Mouse (Mus musculus) stomach, embryonic 16.5 days (tissue): Measurements from ENCODE around the gene Grb2. TPM values are rescaled to one million over a fixed set of nuclear protein-coding genes. Genes with fewer than 3 reads are reported as not detected.

Experiments
- ATAC-seq: fragments of 200-750 bp; cut with Nextera tagmentation; 2 replicates; pipeline ENCODE4 v1.8.0; 2017; ENCODE audit warnings: moderate number of reproducible peaks, moderate TSS enrichment; ENCODE audit not compliant: insufficient read depth, low FRiP score
- H3K27ac ChIP-seq: fragments of 300-500 bp; sonication (generic); 2 replicates; pipeline ENCODE4 v1.5.1; 2014; ENCODE audit warnings: low read length
- H3K27me3 ChIP-seq: fragments of 300-500 bp; sonication (generic); 2 replicates; pipeline ENCODE4 v1.6.1; 2014; ENCODE audit warnings: low read length, control low read depth, mixed read lengths; ENCODE audit not compliant: control insufficient read depth, insufficient read depth
- H3K36me3 ChIP-seq: fragments of 300-500 bp; sonication (generic); 2 replicates; pipeline ENCODE4 v1.6.1; 2014; ENCODE audit warnings: low read length; ENCODE audit not compliant: control insufficient read depth, insufficient read depth
- H3K4me1 ChIP-seq: fragments of 300-500 bp; sonication (generic); 2 replicates; pipeline ENCODE4 v1.6.1; 2014; ENCODE audit warnings: low read length, control low read depth, mixed read lengths; ENCODE audit not compliant: control insufficient read depth, insufficient read depth
- H3K4me2 ChIP-seq: fragments of 300-500 bp; sonication (generic); 2 replicates; pipeline ENCODE4 v1.6.1; 2014; ENCODE audit warnings: low read depth, low read length, mixed read lengths
- H3K4me3 ChIP-seq: fragments of 300-500 bp; sonication (generic); replicated peaks from 2 replicates; pipeline ENCODE4 v1.5.1; 2014; ENCODE audit warnings: mild to moderate bottlenecking, low read length
- H3K9ac ChIP-seq: fragments of 300-500 bp; sonication (generic); 2 replicates; pipeline ENCODE4 v1.6.1; 2014; ENCODE audit warnings: low read length
- H3K9me3 ChIP-seq: fragments of 300-500 bp; sonication (generic); replicated peaks from 2 replicates; pipeline ENCODE4 v1.6.1; 2016; ENCODE audit warnings: low read length, control low read depth; ENCODE audit not compliant: control insufficient read depth
- WGBS: fragments of 180-500 bp; shearing (Covaris S2); extraction: QIAGEN DNeasy Blood & Tissue Kit; methylation state at CpG from one replicate; pipeline ENCODE4 v1.1.7; 2014; 5-methylcytosine and 5-hydroxymethylcytosine counted together
- polyA plus RNA-seq: library from polyadenylated mRNA; unstranded; fragments of >200 nt; fragmentation: Nextera tagmentation; extraction: Ambion mirVana; gene quantifications from 2 replicates; pipeline ENCODE4 v1.2.1, GENCODE M21; 2015

Grb2 gene
- polyA plus RNA-seq, 1 experiment from 2014 or later = 79.6 TPM

GRCm38 (mm10) chr11:115603476-115604303, 104.7 kb downstream of the Grb2 start, which contains the start of the genes Mrps7 and Gga3:
TSS of gene Mrps7 (plus strand) at chr11:115603925.
TSS of gene Gga3 (minus strand) at chr11:115604051.
- Histone ChIP-seq H3K27ac (peak within 1 kb of the TSS; percentile 90), H3K9me3 (no peaks in the 10 kb centered on the region), H3K9ac (peak within 1 kb of the TSS; percentile 97), H3K4me3 (peak within 1 kb of the TSS; percentile 98), H3K36me3 (peaks cover 9% of the 10 kb centered on the region), H3K4me1 (peaks cover 24% of the 10 kb centered on the region), H3K4me2 (peak within 1 kb of the TSS; percentile 91), H3K27me3 (no peaks in the 10 kb centered on the region)
- ATAC-seq = peak; percentile 97
- under 1% methylated on average over 90 of the region's 93 CpGs for WGBS

GRCm38 (mm10) chr11:115603128-115603475, 105.3 kb downstream of the Grb2 start:
- Histone ChIP-seq H3K4me2 (peak overlapping the region; percentile 91), H3K27ac (peak overlapping the region; percentile 90), H3K9ac (peak overlapping the region; percentile 97), H3K36me3 (peaks cover 9% of the 10 kb centered on the region), H3K27me3 (no peaks in the 10 kb centered on the region), H3K4me1 (peaks cover 24% of the 10 kb centered on the region), H3K4me3 (peak overlapping the region; percentile 98), H3K9me3 (no peaks in the 10 kb centered on the region)
- WGBS = 5% methylated on average over 15 of the region's 15 CpGs
- no peak for ATAC-seq

- WGBS = 84% methylated on average over 4 of the region's 4 CpGs
- Histone ChIP-seq H3K9ac (no peak overlapping the region), H3K27ac (no peak overlapping the region), H3K4me2 (no peak overlapping the region; the same call in 1 of the 2 replicates), H3K27me3 (no peaks in the 10 kb centered on the region), H3K4me3 (no peak overlapping the region), H3K9me3 (no peaks in the 10 kb centered on the region), H3K36me3 (peaks cover 6% of the 10 kb centered on the region), H3K4me1 (peaks cover 24% of the 10 kb centered on the region)
- no peak for ATAC-seq
These were observed 107.2 kb downstream of the Grb2 start for GRCm38 (mm10) chr11:115601174-115601573.

- Histone ChIP-seq H3K27ac (no peak overlapping the region), H3K9ac (no peak overlapping the region), H3K36me3 (peaks cover 2% of the 10 kb centered on the region; the same call in 1 of the 2 replicates), H3K9me3 (no peaks in the 10 kb centered on the region), H3K4me1 (peaks cover 24% of the 10 kb centered on the region), H3K27me3 (no peaks in the 10 kb centered on the region), H3K4me3 (no peak overlapping the region), H3K4me2 (no peak overlapping the region)
- ATAC-seq = no peak
- 89% methylated on average over 15 of the region's 15 CpGs for WGBS
These were observed 107.7 kb downstream of the Grb2 start for GRCm38 (mm10) chr11:115600743-115601142.

DNA sequence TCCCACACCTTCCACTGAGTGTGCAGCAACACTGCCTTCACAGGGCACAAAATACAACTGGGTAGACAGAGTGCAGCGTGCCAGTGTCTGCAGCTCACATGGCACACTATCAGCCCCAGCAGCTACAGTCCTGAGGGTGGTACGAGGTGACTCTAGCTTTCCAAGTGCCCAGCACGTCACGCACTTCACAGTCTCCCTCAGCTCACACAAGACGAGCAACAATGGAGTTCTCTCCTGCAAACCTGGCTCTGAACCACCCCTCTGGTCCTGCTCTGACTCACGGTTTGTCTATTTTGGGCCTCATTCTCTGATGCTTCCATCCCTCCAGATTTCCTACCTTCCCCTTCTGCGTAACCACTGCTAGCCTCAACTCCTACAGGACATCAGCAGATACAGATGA, 108.7 kb downstream of the Grb2 start:
- WGBS = 91% methylated on average over 7 of the region's 7 CpGs
- Histone ChIP-seq H3K36me3 (no peaks in the 10 kb centered on the region), H3K9ac (no peak overlapping the region)

GRCm38 (mm10) chr11:115598309-115598708, 110.1 kb downstream of the Grb2 start:
- H3K27ac ChIP-seq = no peak overlapping the region
- no peaks in the 10 kb centered on the region for H3K27me3 ChIP-seq
- H3K4me2 ChIP-seq = no peak overlapping the region
- no peak overlapping the region for H3K4me3 ChIP-seq
- peaks cover 15% of the 10 kb centered on the region for H3K4me1 ChIP-seq
- H3K9me3 ChIP-seq = no peaks in the 10 kb centered on the region
- H3K36me3 ChIP-seq = 0 out of 2 replicates have a peak, but pooled peaks cover 8% of the 10 kb centered on the region
- 94% methylated on average over 4 of the region's 4 CpGs for WGBS
- no peak for ATAC-seq
- no peak overlapping the region for H3K9ac ChIP-seq

More for the DNA sequence above, 108.7 kb downstream of the Grb2 start:
- H3K27me3 ChIP-seq = no peaks in the 10 kb centered on the region
- no peak overlapping the region for H3K27ac ChIP-seq
- no peak overlapping the region for H3K4me2 ChIP-seq
- H3K9me3 ChIP-seq = no peaks in the 10 kb centered on the region
- no peak for ATAC-seq
- H3K4me1 ChIP-seq = peaks cover 18% of the 10 kb centered on the region
- H3K4me3 ChIP-seq = no peak overlapping the region

GRCm38 (mm10) chr11:115595209-115595608, 113.2 kb downstream of the Grb2 start:
- no peak for ATAC-seq
- WGBS = 91% methylated on average over 3 of the region's 3 CpGs
- H3K4me1 ChIP-seq = no peaks in the 10 kb centered on the region
- no peak overlapping the region for H3K4me2 ChIP-seq
- no peak overlapping the region for H3K9ac ChIP-seq
- H3K9me3 ChIP-seq = no peaks in the 10 kb centered on the region
- no peaks in the 10 kb centered on the region for H3K27me3 ChIP-seq
- H3K27ac ChIP-seq = no peak overlapping the region
- no peak overlapping the region for H3K4me3 ChIP-seq
- peaks cover 23% of the 10 kb centered on the region; the same call in 1 of the 2 replicates for H3K36me3 ChIP-seq

Other genes with a start within 250 kb of the Grb2 start
- gene Slc16a5, start 246.1 kb downstream of the Grb2 start, polyA plus RNA-seq = 2.8 and 3.7 TPM in 2 replicates
- gene Armc7, start 232.9 kb downstream of the Grb2 start, polyA plus RNA-seq = 7.9 and 8.0 TPM in 2 replicates
- 112 and 113 TPM in 2 replicates for gene Nt5c, start 216.7 kb downstream of the Grb2 start, polyA plus RNA-seq
- 454 and 457 TPM in 2 replicates for gene Jpt1, start 194.2 kb downstream of the Grb2 start, polyA plus RNA-seq
- 687 and 737 TPM in 2 replicates for gene Sumo2, start 172.3 kb downstream of the Grb2 start, polyA plus RNA-seq
- 138 and 141 TPM in 2 replicates for gene Nup85, start 144.2 kb downstream of the Grb2 start, polyA plus RNA-seq
- 78.5 and 91.1 TPM in 2 replicates for gene Mrps7, start 104.7 kb downstream of the Grb2 start, polyA plus RNA-seq
- gene Gga3, start 104.5 kb downstream of the Grb2 start, polyA plus RNA-seq = 17.4 and 18.8 TPM in 2 replicates
- gene Mif4gd, start 95.6 kb downstream of the Grb2 start, polyA plus RNA-seq = 35.9 and 47.4 TPM in 2 replicates
- 22.1 and 22.7 TPM in 2 replicates for gene Slc25a19, start 80.3 kb downstream of the Grb2 start, polyA plus RNA-seq
- 21.4 and 23.1 TPM in 2 replicates for gene Tmem94, start 56.8 kb upstream of the Grb2 start, polyA plus RNA-seq
- 14.9 and 16.8 TPM in 2 replicates for gene Caskin2, start 105.0 kb upstream of the Grb2 start, polyA plus RNA-seq
- gene Tsen54, start 106.1 kb upstream of the Grb2 start, polyA plus RNA-seq = 26.4 and 28.1 TPM in 2 replicates
- 65.6 and 75.3 TPM in 2 replicates for gene Llgl2, start 115.5 kb upstream of the Grb2 start, polyA plus RNA-seq
- 20.8 and 21.1 TPM in 2 replicates for gene Myo15b, start 149.8 kb upstream of the Grb2 start, polyA plus RNA-seq
- gene Smim5, start 191.4 kb upstream of the Grb2 start, polyA plus RNA-seq = 6.5 and 8.5 TPM in 2 replicates
- gene Smim6, start 203.4 kb upstream of the Grb2 start, polyA plus RNA-seq = 57.0 and 68.4 TPM in 2 replicates
- gene Sap30bp, start 224.7 kb upstream of the Grb2 start, polyA plus RNA-seq = 32.0 and 35.2 TPM in 2 replicates
- 19.5 and 19.7 TPM in 2 replicates for gene Recql5, start 224.9 kb upstream of the Grb2 start, polyA plus RNA-seq